Mouse (Mus musculus): ENCODE measurements around the gene Gxylt1. TPM values are rescaled to one million over a fixed set of nuclear protein-coding genes. Genes with fewer than 3 reads are reported as not detected.

The Gxylt1 gene
- polyA plus RNA-seq, 1 experiment from 2014 or later = 3.3 TPM

DNA sequence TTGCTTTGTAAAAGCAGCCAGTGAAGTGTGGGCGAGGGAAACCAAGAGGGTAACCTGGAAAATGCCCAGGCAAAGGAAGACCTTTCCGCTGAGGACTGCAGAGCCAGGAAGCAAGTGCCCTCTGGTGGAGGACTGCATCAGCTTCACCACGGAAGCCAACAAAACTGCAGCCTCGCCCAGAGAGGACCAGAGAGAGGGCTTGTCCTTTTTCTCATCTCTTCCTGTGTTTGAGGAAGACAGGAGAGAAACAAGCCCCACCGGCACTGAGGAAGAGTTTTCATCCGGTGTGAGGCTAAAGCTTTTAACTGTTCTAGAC is 47.3 kb downstream of the Gxylt1 start:
- H3K4me1 ChIP-seq (replicated peaks) = no peaks in the 10 kb centered on the region
- no peak overlapping the region for H3K4me3 ChIP-seq (replicated peaks)
- no peaks in the 10 kb centered on the region for H3K9me3 ChIP-seq (replicated peaks)
- H3K27me3 ChIP-seq = no peaks in the 10 kb centered on the region
- H3K4me2 ChIP-seq = no peak overlapping the region
- ATAC-seq (ENCODE audit: low read depth) (no peak), DNase-seq (no peak)
- no peak overlapping the region for H3K9ac ChIP-seq
- H3K36me3 ChIP-seq = no peaks in the 10 kb centered on the region
- no peak overlapping the region for H3K27ac ChIP-seq
- 26% methylated on average over 6 of the region's 6 CpGs for WGBS (ENCODE audit: insufficient replicate concordance)

DNA sequence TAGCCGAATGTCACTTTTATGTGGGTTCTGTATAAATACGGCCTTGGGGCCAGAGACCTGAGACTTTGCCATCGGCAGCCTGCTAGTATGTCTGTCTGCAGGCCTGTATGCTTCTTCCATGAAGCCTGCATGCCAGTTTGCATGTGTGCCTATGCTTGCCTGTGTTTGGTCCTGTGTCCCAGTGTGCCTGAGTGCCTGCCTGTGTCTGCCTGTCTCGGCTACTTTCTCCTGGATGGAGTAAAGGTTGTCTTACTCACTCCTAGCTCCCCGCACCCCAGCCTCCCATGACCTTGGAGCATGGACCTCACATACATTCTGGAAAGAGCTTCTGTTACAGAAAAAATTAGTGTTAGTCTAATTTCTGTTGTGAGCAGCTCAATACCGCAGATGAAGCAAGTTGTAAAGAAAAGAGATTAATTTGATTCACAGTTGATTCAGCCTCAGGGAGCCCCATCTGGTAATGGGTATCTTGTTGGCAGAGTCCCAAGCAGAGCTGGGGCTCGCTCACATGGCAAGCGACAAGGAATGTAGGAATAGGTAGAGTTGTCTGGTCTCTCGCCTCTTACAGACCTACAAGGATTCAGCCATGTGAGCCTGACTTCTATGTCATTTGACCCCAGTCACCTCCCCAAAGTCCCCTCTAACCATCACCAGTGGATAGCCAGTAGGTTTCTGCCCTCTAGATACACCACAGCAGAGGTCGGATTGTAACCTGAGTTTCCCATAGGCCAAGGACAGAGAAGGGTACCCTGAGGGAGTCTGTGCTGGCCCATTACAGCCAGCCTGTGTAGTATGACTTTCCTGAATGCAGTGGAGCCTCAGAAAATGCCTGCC is 47.8 kb downstream of the Gxylt1 start:
- DNase-seq = no peak
- WGBS (ENCODE audit: insufficient replicate concordance) = 70% methylated on average over 10 of the region's 10 CpGs

DNA sequence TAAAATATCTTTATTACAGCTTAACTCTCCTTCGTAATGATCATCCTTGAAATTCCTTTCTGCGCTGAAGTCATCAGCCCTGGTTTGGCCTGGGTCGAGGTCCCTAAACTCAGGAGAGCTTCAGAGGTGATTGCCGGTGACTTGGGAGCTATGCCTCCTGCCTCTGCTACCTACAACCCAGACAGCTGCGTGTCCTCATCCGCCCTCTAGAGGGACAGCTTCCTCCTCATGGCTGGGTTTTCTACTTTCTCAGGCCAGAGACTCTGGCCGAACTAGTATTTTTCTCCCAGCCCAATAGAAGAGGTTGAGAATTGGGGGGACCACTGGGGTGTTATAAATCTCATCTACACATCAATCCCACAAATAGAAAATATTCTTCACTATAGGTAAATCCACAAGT is 52.5 kb downstream of the Gxylt1 start:
- Histone ChIP-seq H3K27me3 (no peaks in the 10 kb centered on the region), H3K4me2 (no peak overlapping the region), H3K36me3 (no peaks in the 10 kb centered on the region), H3K4me1 (replicated peaks) (no peaks in the 10 kb centered on the region), H3K9ac (no peak overlapping the region), H3K4me3 (replicated peaks) (no peak overlapping the region), H3K27ac (no peak overlapping the region), H3K9me3 (replicated peaks) (no peaks in the 10 kb centered on the region)
- DNase-seq (no peak), ATAC-seq (ENCODE audit: low read depth) (no peak)
- WGBS (ENCODE audit: insufficient replicate concordance) = 48% methylated on average over 7 of the region's 7 CpGs

More for the DNA sequence above, 47.8 kb downstream of the Gxylt1 start:
- Histone ChIP-seq H3K27ac (no peak overlapping the region), H3K9ac (no peak overlapping the region), H3K36me3 (no peaks in the 10 kb centered on the region), H3K27me3 (no peaks in the 10 kb centered on the region), H3K4me2 (no peak overlapping the region), H3K4me3 (replicated peaks) (no peak overlapping the region), H3K4me1 (replicated peaks) (no peaks in the 10 kb centered on the region), H3K9me3 (replicated peaks) (no peaks in the 10 kb centered on the region)
- ATAC-seq (ENCODE audit: low read depth) = no peak

DNA sequence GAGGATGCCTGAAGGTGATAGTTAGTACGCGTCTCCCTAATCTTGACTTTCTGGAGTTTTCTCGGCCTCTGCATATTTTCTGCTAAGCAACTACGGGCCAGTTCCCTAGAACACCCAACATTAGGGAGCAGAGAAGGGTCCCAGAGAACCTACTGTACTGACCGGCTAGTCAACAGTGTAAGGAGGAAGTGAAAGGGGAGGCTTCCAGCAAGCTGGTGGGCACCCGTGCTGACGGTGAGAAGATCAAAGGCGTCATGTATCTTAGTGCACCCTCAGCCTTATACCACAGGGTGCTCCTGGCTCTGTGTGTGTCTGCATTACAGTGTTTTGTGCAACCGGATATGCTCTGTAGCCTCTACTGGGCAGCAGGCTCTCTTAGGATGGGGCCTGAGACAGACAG is 62.4 kb downstream of the Gxylt1 start:
- Histone ChIP-seq H3K4me2 (no peak overlapping the region), H3K9ac (no peak overlapping the region), H3K36me3 (no peaks in the 10 kb centered on the region), H3K4me3 (replicated peaks) (no peak overlapping the region), H3K4me1 (replicated peaks) (no peaks in the 10 kb centered on the region), H3K9me3 (replicated peaks) (no peaks in the 10 kb centered on the region), H3K27ac (no peak overlapping the region), H3K27me3 (no peaks in the 10 kb centered on the region)
- ATAC-seq (ENCODE audit: low read depth) (no peak), DNase-seq (no peak)
- WGBS (ENCODE audit: insufficient replicate concordance) = 65% methylated on average over 9 of the region's 9 CpGs

DNA sequence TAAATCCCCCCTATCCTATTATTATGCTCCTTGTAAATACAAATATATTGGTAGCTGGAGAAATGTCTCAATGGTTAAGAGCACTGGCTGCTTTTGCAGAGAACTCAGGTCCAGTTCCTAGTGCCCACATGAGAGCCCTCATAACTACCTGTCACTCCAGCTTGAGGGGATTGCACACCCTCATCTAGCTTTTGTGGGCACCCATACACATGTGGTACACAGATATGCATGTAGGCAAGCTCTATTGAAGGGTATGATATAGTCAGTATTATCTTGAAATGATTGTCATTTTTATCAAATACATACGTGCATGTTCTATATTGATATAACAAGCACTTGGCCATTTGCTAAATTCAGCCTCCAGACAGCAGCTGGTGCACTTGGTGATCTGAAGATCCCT is 70.1 kb downstream of the Gxylt1 start:
- Histone ChIP-seq H3K9ac (no peak overlapping the region), H3K36me3 (no peaks in the 10 kb centered on the region), H3K4me2 (no peak overlapping the region), H3K4me1 (replicated peaks) (no peaks in the 10 kb centered on the region), H3K27me3 (no peaks in the 10 kb centered on the region), H3K27ac (no peak overlapping the region), H3K4me3 (replicated peaks) (no peak overlapping the region), H3K9me3 (replicated peaks) (no peaks in the 10 kb centered on the region)
- ATAC-seq (ENCODE audit: low read depth) = no peak
- WGBS (ENCODE audit: insufficient replicate concordance) = 48% methylated on average over 1 of the region's 1 CpGs
- no peak for DNase-seq

DNA sequence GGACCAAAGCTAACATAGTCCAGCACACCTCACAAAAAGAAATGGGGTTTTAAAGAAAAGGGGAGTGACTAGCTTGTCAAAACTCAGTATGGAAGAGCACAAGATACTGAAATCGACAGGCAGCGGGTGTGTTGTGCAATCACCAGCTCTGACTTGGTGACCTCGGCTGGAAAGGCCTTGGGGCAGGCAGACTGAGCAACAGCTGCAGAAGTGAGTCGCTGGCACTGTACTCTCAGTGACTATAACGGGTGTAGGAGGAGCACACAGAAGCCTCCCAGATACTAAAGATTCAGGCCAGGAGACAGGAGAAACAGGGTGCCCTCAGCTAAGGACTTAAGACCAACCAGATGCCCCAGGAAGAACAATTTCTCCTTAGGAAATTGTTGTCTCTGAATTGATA is 73.0 kb downstream of the Gxylt1 start:
- Histone ChIP-seq H3K4me1 (replicated peaks) (no peaks in the 10 kb centered on the region), H3K4me3 (replicated peaks) (no peak overlapping the region), H3K27ac (no peak overlapping the region), H3K9ac (no peak overlapping the region), H3K27me3 (no peaks in the 10 kb centered on the region), H3K4me2 (no peak overlapping the region), H3K9me3 (replicated peaks) (no peaks in the 10 kb centered on the region), H3K36me3 (no peaks in the 10 kb centered on the region)
- 49% methylated on average over 5 of the region's 5 CpGs for WGBS (ENCODE audit: insufficient replicate concordance)
- ATAC-seq (ENCODE audit: low read depth) (no peak), DNase-seq (no peak)

DNA sequence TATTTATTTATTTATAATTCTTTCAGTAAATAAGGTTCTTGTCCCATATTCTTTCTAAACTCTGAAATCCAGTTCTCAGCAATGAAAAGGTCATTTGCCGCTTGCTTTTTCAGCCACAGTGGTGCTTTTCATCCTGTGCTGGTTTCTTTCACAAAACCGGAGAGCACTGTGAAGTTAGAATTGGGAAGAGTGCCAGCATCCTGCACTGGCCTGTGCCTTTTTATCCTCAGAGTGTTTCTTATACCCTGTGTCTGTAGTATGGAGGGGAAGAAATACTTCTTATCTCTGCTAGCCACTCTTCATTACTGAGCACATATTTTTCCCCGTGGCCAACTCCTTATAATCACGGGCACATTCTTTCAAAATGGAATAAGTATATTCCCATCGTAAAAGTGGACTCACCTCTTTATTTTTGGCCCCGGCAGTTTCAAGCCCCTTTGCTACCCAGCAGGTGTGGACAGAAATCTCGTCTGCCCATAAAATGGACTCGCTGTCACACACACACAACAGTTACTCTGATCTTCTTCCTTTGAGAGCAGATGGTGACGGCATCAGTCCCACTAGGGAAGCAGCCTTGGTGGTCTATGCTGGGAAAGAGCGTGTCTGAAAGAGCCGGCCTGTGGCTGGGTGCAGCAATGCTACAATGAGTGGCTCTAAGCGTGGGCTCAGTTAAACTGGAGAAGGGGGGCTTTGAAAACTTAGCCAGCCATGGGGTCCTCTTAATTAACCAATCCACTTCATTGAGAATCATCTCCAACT is 83.4 kb downstream of the Gxylt1 start:
- Histone ChIP-seq H3K4me3 (replicated peaks) (no peak overlapping the region), H3K4me2 (no peak overlapping the region), H3K27ac (no peak overlapping the region), H3K4me1 (replicated peaks) (no peaks in the 10 kb centered on the region), H3K36me3 (0 out of 2 replicates have a peak, but pooled peaks cover 3% of the 10 kb centered on the region), H3K27me3 (no peaks in the 10 kb centered on the region), H3K9ac (no peak overlapping the region), H3K9me3 (replicated peaks) (peaks cover 20% of the 10 kb centered on the region)
- ATAC-seq (ENCODE audit: low read depth) (no peak), DNase-seq (no peak)
- 68% methylated on average over 12 of the region's 12 CpGs for WGBS (ENCODE audit: insufficient replicate concordance)

Other genes starting within 250 kb of the Gxylt1 start
- 35.0 and 36.7 TPM in 2 replicates for gene Yaf2, start 61.8 kb upstream of the Gxylt1 start, polyA plus RNA-seq (2015; fragmentation: Nextera tagmentation; extraction: Ambion mirVana)
- 92.0 and 102 TPM in 2 replicates for gene Zcrb1, start 123.2 kb upstream of the Gxylt1 start, polyA plus RNA-seq (2015; fragmentation: Nextera tagmentation; extraction: Ambion mirVana)
- 23.2 and 27.9 TPM in 2 replicates for gene Pphln1, start 123.2 kb upstream of the Gxylt1 start, polyA plus RNA-seq (2015; fragmentation: Nextera tagmentation; extraction: Ambion mirVana)

Measured in liver, embryonic 13.5 days (tissue).